Mouse (Mus musculus): ENCODE results near the gene Nipsnap2.
"Not testable (repeated sequence)": the region's sequence is repeated elsewhere in the genome, so short reads cannot be mapped to it uniquely, and the experiment has no call there.

The Nipsnap2 gene

DNA sequence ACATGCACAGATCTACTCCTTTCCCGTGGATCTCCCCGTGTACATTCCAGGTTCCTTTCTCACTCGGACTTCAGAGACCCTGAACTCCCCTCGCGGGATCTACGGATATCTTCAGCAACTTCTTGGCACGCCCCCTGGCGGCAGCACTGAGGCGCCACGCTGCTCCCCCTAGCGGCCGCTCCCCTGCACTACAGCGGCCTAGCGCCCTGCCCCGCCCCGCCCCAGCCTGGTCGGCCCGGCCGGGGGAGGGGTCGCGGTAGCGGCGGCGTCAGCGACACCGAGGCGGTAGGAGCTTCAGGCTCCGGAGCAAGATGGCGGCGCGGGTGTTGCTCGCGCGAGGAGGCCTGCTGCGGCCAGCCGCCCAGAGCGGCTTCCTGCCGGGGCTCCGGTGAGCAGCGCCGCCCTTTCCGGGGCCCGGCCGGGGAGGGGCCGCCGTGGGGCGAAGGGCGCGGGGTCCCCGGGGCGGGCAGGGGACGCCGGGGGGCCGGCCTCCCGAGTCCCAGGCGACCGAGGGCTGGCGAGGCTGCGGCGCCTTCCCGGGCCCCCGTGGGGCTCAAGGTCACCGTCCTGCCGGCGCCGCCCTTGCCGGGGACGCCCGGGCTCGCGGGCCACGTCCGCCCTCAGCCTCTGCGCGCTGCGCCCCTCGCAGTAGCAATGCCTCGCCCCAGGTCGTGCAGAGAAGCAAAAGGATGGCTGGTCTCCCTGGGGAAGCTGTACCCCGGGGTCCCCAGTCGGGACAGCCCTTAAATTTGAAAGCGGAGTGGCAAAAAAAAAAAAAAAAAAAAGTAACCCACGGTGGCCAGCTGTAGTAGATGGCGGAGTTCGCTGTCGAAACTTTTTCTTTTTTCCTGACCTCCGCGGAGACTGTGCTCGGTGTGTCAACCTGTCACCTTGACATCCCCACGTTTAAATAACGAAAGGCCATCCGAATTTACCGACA, at the start of gene Nipsnap2:
Gene Nipsnap2 (plus strand): TSS at position 230 of the 940 bp plus-strand sequence.
- peak; percentile 89 for DNase-seq

DNA sequence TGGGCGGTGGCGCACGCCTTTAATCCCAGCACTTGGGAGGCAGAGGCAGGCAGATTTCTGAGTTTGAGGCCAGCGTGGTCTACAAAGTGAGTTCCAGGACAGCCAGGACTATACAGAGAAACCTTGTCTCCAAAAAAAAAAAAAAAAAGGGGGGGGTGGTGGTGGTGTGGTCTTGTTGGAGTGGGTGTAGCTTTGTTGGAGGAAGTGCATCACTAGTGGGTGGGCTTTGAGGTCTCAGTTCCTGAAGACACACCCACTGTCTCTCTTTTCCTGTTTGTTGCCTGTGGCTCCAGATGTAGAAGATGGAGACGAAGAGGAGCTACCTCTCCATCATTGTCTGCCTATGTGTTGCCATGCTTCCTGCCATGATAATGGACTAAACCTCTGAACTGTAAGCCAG, 39.7 kb upstream of the Nipsnap2 start:
- not testable (repeated sequence) for DNase-seq

DNA sequence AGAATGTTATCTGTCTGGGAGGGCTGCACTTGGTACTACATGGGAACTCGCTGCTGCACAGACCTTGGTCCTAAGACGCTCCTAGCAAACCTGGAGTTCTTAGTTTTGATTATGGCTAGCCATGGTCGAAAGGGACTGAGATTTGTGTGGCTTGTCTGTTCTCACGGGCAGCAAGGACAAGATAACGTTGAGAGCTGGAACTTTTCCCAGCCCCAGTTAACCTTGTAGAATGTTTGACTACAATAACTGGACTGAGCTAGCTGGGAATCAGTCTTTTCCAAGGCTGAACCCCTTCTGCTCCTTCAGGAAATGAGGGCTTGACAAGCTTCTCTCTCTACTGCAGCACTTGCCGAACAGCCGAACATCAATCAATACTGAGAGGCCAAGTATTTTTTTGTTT, 37.2 kb upstream of the Nipsnap2 start:
- no peak for DNase-seq

- no peak for DNase-seq
Observed at GRCm38 (mm10) chr5:129690528-129690927, 34.3 kb upstream of the Nipsnap2 start.

- DNase-seq: no peak
Observed at GRCm38 (mm10) chr5:129700506-129700905, 24.4 kb upstream of the Nipsnap2 start.

GRCm38 (mm10) chr5:129701706-129702105, 23.2 kb upstream of the Nipsnap2 start:
- DNase-seq: no peak

DNA sequence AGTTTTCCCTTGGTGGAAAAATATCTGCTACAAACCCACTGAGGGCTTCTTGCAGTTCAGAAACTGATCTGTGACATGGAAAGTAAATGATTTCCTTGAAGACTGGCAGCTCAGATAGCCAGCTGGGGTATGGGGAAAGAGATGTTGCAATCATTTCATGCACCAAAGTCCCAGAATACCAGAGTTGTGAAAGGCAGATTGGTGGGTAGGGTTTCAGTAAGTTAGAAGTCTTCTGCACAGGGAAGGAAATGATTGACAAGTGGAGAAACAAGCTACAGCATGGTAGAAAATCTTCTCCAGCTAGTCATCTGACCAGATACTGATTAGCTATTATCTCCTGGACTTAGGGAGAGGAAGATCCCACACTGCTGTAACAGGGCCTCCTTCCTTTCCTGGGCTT, 21.5 kb upstream of the Nipsnap2 start:
- no peak for DNase-seq

DNA sequence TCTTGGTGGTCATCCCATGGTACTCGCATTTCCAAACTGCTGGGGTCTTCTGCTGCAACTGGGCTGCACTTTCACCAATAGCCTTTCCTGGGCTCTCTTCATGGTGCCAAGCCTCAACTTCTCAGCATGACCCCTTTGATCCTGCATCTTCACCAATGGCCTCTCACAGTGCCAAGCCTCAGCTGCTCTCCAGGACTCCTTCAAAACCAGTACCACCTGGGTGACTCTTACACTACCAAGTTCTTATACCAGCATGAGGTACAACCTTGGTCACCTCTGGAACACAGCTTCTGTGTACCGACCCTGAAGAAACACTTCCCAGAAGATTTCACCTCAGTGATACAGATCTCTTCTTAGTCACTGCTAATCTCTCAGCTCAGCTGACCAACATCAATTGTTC, 16.5 kb upstream of the Nipsnap2 start, which contains the start of gene Sept14:
Gene Sept14 (minus strand): TSS at position 101 of the 400 bp plus-strand sequence.
- no peak for DNase-seq

GRCm38 (mm10) chr5:129715326-129715861, 9.5 kb upstream of the Nipsnap2 start, which contains the start of gene Mrps17:
Gene Mrps17 (plus strand): TSS chr5:129715497.
- peak; percentile 95 for DNase-seq

GRCm38 (mm10) chr5:129717016-129717415, 7.8 kb upstream of the Nipsnap2 start:
- DNase-seq: no peak

GRCm38 (mm10) chr5:129720176-129720575, 4.7 kb upstream of the Nipsnap2 start:
- no peak for DNase-seq

DNA sequence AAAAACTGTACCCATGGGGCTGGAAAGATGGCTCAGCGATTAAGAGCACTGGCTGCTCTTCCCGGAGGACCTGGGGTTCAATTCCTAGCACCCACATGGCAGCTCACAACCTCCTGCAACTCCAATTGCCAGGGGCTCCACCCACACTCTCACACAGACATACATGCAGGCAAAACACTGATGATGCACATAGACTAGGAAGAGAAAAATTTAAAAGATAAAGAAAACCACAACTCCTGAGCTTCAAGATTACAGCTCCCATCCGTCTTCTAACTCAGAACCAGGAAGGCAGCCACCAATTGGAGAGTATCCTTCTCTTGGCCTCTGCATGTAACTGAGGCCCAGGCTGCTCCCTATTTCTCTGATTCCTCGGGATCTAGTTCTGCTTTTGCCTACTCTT, 595 bp upstream of the Nipsnap2 start:
- no peak for DNase-seq

GRCm38 (mm10) chr5:129725774-129726392, 1.0 kb downstream of the Nipsnap2 start:
- DNase-seq: no peak

- no peak for DNase-seq
Observed at GRCm38 (mm10) chr5:129726784-129727183, 1.9 kb downstream of the Nipsnap2 start.

DNA sequence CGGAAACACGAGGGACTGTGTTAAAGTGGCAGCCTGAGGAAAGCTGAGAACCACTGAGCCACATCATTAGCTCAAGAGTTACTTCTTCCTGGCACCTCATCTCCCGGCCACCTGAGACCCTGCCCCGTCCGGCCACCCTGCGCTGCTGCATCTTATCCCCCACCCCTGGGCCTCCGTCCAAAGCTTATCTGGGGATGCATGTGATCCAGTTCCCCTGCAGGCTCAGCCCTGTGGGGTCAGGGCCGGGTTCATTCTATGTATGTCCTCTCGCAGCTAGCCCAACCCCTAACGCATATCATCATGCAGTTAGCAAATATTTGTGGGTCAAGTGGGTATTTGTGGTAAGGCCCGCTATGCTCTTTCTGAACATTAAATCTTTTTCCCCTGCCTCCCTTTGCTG, 4.4 kb downstream of the Nipsnap2 start:
- DNase-seq: no peak

DNA sequence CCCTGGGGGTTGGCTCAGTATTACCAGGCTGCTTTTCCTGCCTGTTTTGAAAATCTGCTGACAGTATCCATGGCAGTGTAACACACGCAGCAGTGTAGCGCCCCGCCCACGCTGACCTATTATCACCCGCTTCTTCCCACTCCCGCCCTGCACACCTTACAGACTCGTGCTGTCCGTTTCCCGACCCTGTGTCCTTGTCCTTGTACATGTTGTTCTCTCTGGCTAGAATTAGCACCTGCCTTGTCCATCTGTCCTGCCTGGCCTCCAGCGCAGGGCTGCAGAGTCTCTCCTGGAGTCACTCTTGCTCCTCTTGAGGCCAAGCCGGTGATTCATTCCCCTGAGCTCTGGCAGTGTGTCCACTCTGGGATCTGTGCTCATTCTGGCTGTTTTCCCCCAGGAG, 5.5 kb downstream of the Nipsnap2 start:
- no peak for DNase-seq

DNA sequence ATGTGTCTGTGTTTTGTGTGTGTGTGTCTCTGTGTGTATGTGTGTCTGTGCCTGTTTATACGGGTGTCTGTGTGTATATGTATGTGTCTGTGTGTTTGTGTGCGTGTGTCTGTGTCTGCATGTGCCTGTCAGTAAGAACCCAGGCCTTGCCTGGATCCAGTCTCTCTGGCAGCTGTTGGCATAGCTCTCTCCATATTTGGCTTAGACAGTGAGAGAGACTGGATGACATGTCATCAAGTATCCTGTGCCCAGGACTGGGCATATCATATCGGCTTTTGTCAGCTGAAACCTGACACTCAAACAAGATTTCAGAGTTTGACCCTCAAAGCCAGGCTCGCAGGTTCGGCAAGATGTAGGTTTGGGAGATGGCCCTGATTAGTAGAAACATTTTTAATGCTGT, 6.2 kb downstream of the Nipsnap2 start:
- no peak for DNase-seq

DNA sequence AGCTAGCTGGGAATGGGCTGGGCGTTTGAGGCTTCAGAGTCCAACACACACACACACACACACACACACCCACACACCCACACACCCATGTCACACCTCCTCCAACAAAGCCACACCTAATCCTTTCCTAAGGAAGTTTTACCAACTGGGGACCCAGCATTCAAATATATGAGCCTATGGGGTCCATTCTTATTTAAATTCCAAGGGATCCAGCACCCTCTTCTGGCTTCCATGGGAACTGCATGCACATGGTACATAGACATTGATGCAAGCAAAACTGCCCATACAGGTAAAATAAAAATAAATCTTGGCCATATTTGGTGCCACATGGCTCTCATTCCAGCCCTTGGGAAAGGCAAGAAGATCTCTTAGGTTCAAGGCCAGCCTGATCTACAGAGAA, 16.1 kb downstream of the Nipsnap2 start:
- DNase-seq: no peak

- DNase-seq: no peak
Observed at GRCm38 (mm10) chr5:129742903-129743488, 18.1 kb downstream of the Nipsnap2 start.

DNA sequence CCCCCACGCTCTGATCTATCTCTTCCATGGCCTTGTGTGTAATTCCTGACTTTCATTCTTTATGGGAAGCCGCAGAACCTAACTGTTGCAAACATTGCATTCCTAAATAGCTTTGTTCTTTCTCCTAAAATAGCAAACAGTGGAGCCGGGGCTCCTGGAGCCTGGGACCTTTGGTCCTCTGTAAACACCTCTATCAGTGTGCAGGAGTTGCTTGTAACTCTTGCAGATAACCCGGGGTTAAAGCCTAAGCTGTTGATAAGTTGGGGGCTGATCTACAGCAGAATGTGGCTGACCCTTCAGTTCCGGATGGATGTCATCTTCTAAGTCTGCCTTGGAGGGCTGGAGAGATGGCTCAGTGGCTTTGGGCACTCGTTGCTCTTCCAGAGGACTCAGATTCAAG, 19.2 kb downstream of the Nipsnap2 start:
- DNase-seq: no peak

- no peak for DNase-seq
Observed at GRCm38 (mm10) chr5:129756886-129757285, 32.0 kb downstream of the Nipsnap2 start.

GRCm38 (mm10) chr5:129759929-129760480, 35.1 kb downstream of the Nipsnap2 start:
- DNase-seq: no peak

Measured in right cerebral cortex, adult 18-20 months (tissue).